Mouse (Mus musculus): ENCODE measurements at regions not wholly inside any gene's neighbourhood (a gene's known extent, or its start where the extent isn't known, plus 50 kb on each side); places are given as distances from the start of the nearest gene placed in this dataset.

- TF ChIP-seq CTCF (IDR thresholded peaks at IDR 0.05; ENCODE audit: insufficient read depth, low read length) (no peak), POLR2A (IDR thresholded peaks at IDR 0.05; ENCODE audit: borderline replicate concordance, extremely low read depth, low read depth, low read length) (no peak)
Measured at GRCm38 (mm10) chr12:59809224-59809623, 589.7 kb upstream of the Fbxo33 start.
